Mouse (Mus musculus): Measurements from ENCODE around the gene Il10rb.

Gene Il10rb

GRCm38 (mm10) chr16:91405640-91406584, at the start of gene Il10rb:
Il10rb (plus strand) TSS chr16:91406164.
- in situ Hi-C loops (cut with MboI, MseI): no loop called here

GRCm38 (mm10) chr16:91356760-91357525, 49.0 kb upstream of the Il10rb start:
- in situ Hi-C loops (cut with MboI, MseI): no loop called here

DNA sequence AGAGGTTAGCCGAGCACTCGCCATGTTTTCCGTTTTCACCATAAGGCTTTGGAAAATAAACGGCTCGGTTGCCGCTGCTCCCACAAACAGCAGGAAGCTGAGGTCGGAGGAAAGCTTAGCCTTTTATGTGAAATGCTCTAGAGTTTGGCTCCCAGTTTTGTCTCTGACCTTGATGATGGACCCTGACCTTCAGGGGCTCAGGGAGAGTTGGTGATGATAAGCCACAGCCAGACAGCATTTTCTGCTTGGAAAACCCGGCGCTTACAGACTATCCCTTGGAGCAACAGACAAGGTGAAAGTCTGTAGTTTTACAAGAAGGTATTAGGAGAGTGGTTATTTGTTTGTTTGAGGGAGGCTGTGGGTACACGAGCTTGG, 48.5 kb upstream of the Il10rb start:
- in situ Hi-C loops (cut with MboI, MseI): no loop called here

GRCm38 (mm10) chr16:91358555-91358954, 47.4 kb upstream of the Il10rb start:
- in situ Hi-C loops (cut with MboI, MseI): no loop called here

DNA sequence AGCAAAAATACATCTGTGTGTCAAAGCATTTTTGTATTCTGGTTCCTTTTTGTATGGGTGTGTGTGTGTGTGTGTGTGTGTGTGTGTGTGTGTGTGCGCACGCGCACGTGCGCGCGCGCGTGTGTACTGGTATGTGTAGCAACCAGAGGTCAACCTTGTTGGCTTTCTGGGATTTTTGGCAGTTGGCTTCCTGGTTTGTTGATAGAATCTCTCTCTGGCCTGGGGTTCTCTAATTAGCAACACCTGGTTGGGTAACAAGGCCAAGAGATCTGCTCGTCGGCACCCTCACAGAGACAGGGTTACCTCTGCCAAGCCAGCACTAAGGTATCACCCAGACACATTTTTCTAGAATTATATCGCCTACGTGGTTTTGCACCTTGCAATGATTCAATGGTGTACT, 46.4 kb upstream of the Il10rb start:
- in situ Hi-C loops (cut with MboI, MseI): no loop called here

- in situ Hi-C loops (cut with MboI, MseI): loop anchor here (10.0 kb wide), 2 partner anchors 115 to 225 kb away; no protein-coding TSS in a partner anchor
These were observed 45.8 kb upstream of the Il10rb start for GRCm38 (mm10) chr16:91360162-91360561.

DNA sequence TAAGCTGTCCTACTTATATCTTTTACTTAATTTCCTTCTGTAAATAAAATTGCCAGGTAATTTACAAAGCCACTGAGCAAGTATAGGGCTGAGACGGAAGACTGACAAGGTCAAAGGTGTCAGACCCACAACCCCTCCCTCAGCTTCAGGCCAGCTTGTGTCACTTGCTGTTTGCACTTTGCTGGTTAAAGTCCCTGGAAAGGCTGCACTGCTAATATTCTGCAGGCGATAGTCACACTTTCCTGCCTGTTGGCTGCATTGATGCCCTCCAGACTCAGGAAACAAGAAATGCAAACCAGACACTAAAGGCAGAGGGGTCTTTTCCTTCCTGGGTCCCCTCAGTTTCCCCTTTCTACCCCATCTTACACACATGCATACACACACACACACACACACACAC, 44.0 kb upstream of the Il10rb start:
- in situ Hi-C loops (cut with MboI, MseI): loop anchor here (10.0 kb wide), 2 partner anchors 113 to 223 kb away; no protein-coding TSS in a partner anchor

GRCm38 (mm10) chr16:91362616-91363272, 43.2 kb upstream of the Il10rb start:
- in situ Hi-C loops (cut with MboI, MseI): loop anchor here (10.0 kb wide), 2 partner anchors 112 to 222 kb away; no protein-coding TSS in a partner anchor

DNA sequence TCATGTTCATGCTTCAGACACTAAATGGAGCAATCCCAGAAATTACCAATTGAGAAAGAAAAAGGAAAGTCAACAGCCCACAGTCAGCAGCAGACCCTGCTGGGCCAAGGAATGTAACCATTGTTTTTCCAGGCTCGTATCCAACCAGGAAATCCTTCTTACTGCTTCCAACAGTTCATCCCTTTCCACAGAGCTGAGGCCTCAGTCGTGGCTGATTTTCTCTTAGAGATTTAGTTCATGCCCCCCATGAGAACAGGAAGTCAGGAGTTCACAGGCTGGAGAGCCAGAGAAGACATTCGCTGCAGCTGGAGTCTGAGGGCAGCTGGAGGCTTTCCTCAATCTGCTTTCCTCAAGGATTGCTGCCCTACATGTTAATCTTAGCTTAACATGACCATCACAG, 42.5 kb upstream of the Il10rb start:
- in situ Hi-C loops (cut with MboI, MseI): loop anchor here (10.0 kb wide), 2 partner anchors 111 to 221 kb away; no protein-coding TSS in a partner anchor

DNA sequence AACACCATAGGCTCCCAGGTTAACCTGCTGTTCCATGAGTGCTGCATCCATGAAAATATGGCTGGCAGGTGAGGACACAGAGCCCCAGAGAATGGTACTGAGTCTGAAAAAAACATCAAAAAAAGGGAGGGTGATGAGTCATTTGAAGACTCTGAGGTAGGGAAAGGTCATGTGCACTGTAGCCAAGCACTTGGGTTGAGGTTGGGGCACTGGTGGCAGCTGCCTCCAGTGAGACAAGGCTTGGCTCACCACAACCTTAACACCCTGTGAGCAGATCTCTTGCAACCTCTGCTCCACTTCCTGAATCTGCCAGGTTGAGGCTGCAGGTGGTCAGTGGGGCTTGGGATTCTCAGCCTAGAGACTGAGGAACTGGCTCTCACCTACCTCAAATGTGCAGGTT, 39.4 kb upstream of the Il10rb start:
- in situ Hi-C loops (cut with MboI, MseI): loop anchor here (10.0 kb wide), 2 partner anchors 108 to 218 kb away; no protein-coding TSS in a partner anchor

DNA sequence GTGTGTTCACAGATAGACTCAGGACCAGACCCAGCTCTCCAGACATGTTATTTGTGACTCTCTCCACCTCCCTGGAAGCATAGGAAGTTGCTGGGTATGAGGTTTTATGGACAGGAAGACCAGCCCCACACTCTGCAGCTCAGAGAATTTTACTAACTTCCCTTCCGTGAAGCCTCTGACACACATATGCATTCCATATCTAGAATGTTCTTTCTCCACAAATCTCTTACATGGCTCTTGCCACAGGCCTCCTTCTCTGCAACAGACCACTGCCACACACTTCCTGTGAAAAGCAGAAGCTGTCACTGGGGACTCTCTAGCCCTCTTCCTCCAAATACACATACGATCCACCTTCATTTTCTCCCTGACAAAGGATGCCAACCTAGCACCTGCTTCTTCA, 38.9 kb upstream of the Il10rb start:
- in situ Hi-C loops (cut with MboI, MseI): loop anchor here (10.0 kb wide), 2 partner anchors 108 to 218 kb away; no protein-coding TSS in a partner anchor

DNA sequence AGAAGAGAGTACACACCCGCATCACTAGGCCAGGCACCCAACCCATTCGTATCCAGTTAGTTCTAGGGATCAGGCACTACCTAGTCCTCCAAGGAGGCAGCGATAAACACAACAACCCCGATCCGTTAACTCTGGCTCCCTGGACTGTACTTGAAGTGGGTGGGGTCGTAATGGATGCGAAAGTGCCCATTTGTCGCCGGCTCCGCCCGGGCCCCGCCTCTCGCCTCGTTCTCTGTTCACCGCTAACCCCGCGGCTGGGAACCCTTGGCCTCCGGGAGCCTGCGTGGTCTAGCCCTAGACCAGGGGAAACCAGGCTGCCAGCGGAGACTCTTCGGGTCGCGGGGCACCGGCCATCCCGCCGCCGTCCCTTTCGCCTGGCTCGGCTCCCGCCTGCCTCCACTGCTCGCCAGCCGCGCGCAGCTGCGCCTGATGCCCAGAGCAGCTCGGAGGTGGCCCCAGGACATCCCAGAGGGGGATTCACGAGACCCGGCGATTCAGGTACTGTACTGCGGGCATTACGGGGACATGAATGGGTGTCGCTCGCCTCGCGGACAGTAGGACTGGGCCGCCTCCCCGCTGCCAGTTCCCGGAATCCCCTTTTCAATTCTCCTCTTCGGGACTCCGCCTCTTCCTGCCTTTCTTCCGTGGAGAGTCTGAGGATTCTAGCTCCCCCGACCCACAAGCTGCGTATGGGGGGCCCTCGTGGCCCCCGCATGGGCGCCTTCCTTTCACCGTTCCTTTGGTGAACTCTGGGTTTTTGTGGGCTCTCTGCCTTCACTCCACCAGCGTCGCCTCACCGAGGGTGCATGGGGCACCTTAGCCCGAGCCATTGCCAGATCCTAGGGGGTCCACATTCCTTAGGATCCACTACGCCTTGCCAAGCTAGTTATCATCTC, 33.1 kb upstream of the Il10rb start, which contains the start of gene Ifnar2:
Ifnar2 (plus strand) TSS at position 207 of the 896 bp plus-strand sequence.
- in situ Hi-C loops (cut with MboI, MseI): no loop called here

DNA sequence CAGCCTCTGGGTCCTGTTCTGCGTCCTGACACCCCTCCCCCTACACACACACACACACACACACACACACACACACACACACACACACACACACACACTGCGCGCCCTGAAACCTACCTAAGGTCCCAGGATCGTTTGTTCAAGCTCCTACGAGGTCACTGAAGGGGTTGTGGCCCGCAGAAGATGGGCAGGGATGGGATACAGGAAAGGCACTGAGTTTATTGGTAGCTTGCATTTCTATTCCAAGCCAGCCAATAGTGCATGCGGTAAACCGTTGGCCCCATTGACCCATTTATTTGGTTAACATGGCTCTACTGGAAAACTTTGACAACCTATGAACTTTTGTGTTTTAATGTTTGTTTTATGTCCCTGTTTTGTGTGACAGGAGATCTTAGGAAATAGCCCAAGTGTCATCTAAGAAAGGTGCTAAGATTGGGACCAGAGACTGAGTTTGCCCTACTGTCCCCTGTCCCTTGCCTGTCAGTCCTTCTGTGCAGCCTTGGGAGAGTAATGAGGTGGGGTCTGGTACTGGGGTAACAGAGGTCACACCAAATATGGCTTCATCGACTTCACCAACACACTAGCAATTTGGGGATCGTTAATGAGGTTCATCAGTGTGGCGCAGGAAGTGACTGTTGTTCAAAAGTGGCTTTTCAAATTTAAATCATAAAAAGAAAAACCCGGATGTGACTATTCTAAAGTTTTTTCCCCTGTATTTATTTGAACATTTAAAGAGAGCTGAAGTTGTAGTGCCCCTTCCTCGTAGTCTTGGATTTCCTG, 32.3 kb upstream of the Il10rb start:
- in situ Hi-C loops (cut with MboI, MseI): no loop called here

- in situ Hi-C loops (cut with MboI, MseI): no loop called here
These were observed 31.7 kb upstream of the Il10rb start for GRCm38 (mm10) chr16:91374253-91374634.

DNA sequence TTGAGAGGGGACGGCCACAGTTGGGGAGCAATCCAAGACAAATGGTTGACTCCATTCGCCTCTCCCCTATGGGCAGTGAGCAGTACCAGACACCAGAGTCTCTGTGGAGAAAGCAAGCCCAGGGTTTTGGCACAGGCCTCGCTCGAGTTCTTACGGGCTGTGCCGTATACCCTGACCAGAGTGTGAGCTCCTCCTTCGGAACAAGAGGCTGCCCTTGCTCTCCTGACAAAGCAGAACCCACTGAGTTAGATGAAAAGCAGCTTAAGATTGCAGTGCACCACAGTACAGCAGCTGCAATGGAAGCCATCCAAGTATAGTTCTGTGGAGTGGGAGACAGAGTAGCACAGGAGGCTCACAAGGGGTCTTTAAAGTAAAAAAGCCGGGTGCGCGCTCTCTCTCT, 29.3 kb upstream of the Il10rb start:
- in situ Hi-C loops (cut with MboI, MseI): no loop called here

DNA sequence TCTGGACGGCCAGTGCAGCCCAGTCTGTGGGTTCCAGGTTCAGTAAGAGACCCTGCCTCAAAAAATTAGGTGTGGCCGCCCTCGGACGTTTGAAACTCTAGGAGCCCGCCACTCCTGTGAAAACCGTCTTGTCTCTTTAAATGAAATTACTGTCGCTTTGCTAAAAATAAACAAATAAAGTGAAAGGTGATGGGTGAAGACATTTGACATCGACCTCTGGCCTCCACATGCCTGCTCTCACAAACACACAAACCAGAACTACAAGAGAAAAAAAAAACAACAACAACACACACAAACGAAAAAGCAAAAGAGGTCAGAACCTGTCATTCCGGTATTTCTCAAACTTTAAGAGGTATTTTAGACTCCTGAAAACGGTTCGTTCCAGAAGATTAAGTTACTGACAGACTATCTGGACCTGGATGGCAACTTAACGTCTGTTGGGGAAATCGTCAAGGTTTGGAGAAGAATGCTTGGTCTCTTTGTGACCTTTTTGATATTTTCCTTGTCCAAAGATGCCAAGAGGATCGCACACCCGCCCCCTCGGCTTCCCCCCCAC, 27.5 kb upstream of the Il10rb start:
- in situ Hi-C loops (cut with MboI, MseI): no loop called here

DNA sequence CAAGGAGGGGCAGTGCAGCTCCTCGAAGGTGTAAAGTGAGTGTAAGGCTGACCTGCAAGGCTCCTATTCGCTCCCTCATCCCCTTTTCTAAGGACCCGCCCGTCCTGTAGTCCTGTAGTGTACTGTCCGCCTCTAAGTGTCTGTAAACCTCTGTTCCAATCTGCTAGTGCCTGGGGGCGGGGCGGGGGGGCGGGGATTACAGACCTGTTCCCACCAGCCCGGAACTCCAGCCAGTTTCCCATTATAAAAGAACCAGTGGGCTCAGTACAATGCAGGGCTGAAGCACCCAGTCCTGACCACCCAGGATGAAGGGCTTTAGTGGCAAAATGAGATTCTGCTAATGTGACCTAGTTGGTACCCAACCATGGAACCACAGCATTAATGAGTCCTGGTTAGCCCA, 27.0 kb upstream of the Il10rb start:
- in situ Hi-C loops (cut with MboI, MseI): no loop called here

DNA sequence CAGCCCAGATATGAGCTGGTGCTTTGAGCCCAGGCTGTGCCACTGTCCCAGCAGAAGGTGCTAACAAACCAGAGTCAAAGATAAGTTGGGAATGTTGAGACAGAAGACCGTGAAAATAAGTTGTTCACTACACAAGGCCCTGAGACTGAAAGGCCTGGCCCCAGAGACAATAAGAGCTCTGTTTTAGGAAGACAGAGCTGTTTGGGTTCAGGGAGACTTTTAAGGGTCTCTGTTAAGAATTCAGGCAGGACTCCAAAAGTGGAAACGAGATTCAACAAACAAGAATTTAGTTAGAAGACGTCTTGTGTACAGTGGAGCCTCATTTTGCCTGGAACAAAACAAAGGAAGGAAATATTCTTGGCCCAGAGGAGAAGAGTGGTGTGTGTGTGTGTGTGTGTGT, 26.6 kb upstream of the Il10rb start:
- in situ Hi-C loops (cut with MboI, MseI): no loop called here

GRCm38 (mm10) chr16:91380151-91380550, 25.8 kb upstream of the Il10rb start:
- in situ Hi-C loops (cut with MboI, MseI): no loop called here

DNA sequence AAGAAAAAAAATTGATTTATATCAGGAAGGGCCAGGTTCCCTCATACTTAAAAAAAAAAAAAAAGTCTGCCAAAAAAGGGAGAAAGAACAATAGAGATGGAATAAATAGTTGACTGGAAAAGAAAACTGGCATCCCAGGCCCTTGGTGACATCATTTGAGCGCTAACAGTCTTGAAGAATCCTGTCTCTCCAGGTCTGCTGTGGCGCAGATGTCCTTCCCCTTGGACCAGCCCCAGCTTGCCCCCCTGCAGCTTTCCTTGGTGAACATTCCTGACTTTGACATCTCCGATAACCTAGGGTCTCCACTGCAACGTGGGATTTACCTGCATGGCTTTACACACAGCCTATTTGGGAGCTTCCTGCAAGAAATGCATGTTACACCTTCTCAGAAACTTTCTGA, 24.4 kb upstream of the Il10rb start:
- in situ Hi-C loops (cut with MboI, MseI): no loop called here

Measured in T-helper 2 cell (primary cell).